Mouse (Mus musculus): Measurements from ENCODE around the gene Tada2a.

- TF ChIP-seq ZNF384 (IDR thresholded peaks at IDR 0.05; ENCODE audit: low read depth, low read length) = no peak
- TF ChIP-seq ZC3H11A (IDR thresholded peaks at IDR 0.05; ENCODE audit: borderline replicate concordance, low read depth, low read length) = no peak
- TF ChIP-seq CHD2 (IDR thresholded peaks at IDR 0.05; ENCODE audit: low read depth, low read length) = no peak
- no peak for TF ChIP-seq HCFC1 (IDR thresholded peaks at IDR 0.05; ENCODE audit: borderline replicate concordance, insufficient read depth, low read length)
Measured at GRCm38 (mm10) chr11:84101182-84101581, 28.2 kb downstream of the Tada2a start.

Data from ES-E14 (cell line).